Mouse (Mus musculus): Measurements from ENCODE around the gene Crygn.

The Crygn gene

DNA sequence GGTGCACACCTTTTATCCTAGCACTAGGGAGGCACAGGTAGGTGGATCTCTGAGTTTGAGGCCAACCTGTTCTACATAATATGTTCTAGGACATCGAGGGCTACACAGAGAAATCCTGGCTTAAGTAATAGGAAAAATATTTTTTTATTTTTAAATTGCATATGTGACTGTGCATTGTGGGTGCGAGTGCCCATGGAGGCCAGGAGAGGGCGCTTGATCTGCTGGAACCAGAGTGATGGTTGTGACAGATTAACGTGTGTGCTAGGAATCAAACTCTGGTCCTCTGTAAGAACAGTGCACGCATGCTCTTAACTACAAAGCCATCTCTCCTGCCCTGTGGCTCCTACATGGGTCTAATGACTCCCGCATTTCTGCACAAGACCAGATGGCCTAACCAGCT lies 46.2 kb downstream of the Crygn start:
- DNase-seq (ENCODE audit: low read depth, low spot score), result no peak

DNA sequence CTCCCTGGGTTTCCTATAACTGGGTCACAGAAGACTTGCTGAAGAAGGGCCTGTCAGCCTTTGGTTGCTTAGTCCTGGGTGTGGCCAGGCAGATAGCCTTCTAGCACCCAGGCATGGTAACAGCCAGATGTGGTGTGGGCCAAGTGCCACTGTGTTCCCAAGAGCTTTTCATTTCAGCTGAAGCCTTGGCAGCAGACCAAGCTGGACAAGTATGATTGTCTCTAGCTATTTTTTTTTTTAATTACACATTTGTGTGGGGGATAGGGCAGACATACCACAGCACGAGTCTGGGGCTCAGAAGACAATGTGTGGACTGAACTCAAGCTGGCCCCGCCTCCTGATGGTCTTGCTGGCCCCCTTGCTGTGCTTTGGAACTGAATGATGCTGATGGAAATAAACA lies 47.8 kb downstream of the Crygn start:
- no peak for DNase-seq (ENCODE audit: low read depth, low spot score)

DNA sequence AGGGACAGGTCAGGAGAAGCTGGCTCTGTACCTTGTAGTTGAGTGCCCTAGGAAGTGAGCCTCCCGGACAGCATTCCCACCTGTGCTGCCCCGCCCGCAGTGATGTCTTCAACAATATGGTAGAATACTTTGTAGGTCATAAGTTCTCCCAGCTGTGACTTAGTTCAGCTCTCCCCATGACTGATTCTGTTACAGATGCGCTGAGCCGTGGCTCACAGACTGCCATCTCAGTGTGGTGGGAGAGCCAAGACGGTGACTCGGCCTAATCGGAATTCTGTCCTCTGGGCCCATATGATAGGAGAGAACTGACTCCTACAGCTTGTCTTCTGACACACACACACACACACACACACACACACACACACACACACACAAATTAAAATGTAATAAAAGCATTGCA lies 53.2 kb downstream of the Crygn start:
- DNase-seq (ENCODE audit: low read depth, low spot score), result no peak

DNA sequence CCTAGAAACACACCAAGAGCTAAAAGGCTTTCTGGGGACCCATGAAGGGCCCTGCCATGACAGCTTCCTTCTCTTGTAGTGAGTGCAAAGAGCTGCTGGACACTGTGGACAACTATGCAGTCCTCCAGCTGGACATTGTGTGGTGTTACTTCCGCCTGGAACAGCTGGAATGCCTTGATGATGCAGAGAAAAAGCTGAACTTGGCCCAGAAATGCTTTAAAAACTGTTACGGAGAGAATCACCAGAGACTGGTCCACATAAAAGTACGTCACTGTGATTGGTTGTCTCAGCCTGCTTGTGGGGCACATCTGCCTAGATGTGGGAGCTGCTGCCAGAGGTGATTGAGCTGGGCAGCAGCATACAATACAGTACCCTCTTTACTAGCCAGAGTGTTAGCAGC lies 56.5 kb downstream of the Crygn start:
- no peak for DNase-seq (ENCODE audit: low read depth, low spot score)
